Mouse (Mus musculus) liver, adult 2 months (tissue): Measurements from ENCODE around the gene Barx2. TPM values are rescaled to one million over a fixed set of nuclear protein-coding genes. Genes with fewer than 3 reads are reported as not detected.

Experiments
- DNase-seq: peaks from one replicate; pipeline ENCODE4 v3.0.0-alpha.2; 2011; ENCODE audit warnings: low read depth, low spot score; ENCODE audit errors: extremely low read depth
- H3K27ac ChIP-seq: fragments of 200-500 bp; replicated peaks from 2 replicates; pipeline ENCODE4 v1.5.1; 2012; ENCODE audit warnings: low read depth, mild to moderate bottlenecking, control low read depth, inconsistent platforms, low read length; ENCODE audit not compliant: insufficient read depth
- H3K27me3 ChIP-seq: fragments of 200-500 bp; 2 replicates; pipeline ENCODE4 v1.6.1; 2012; ENCODE audit warnings: mild to moderate bottlenecking, moderate library complexity, low read length, inconsistent platforms; ENCODE audit not compliant: control insufficient read depth, insufficient read depth
- H3K36me3 ChIP-seq: fragments of 200-500 bp; 2 replicates; pipeline ENCODE4 v1.6.1; 2012; ENCODE audit warnings: low read length, inconsistent platforms; ENCODE audit not compliant: control insufficient read depth, insufficient read depth
- H3K4me1 ChIP-seq: fragments of 200-500 bp; 2 replicates; pipeline ENCODE4 v1.6.1; 2011; ENCODE audit warnings: low read length; ENCODE audit not compliant: control insufficient read depth, insufficient read depth
- H3K4me3 ChIP-seq: fragments of 200-500 bp; 2 replicates; pipeline ENCODE4 v1.5.1; 2011; ENCODE audit warnings: low read depth, mild to moderate bottlenecking, control low read depth, low read length, moderate library complexity; ENCODE audit not compliant: insufficient read depth
- H3K79me2 ChIP-seq: fragments of 200-500 bp; 2 replicates; pipeline ENCODE4 v1.6.1; 2012; ENCODE audit warnings: inconsistent platforms, mild to moderate bottlenecking, low read length, moderate library complexity; ENCODE audit not compliant: control insufficient read depth, insufficient read depth
- H3K9ac ChIP-seq: fragments of 200-500 bp; 2 replicates; pipeline ENCODE4 v1.6.1; 2012; ENCODE audit warnings: low read depth, mild to moderate bottlenecking, control low read depth, inconsistent platforms, low read length
- CTCF ChIP-seq: fragments of 200-500 bp; IDR thresholded peaks from 2 replicates; pipeline ENCODE4 v1.5.1; 2011; ENCODE audit warnings: low read depth, low read length, control low read depth
- POLR2A ChIP-seq: fragments of 200-500 bp; IDR thresholded peaks from 2 replicates; pipeline ENCODE4 v1.6.1; 2011; ENCODE audit warnings: low read length, control low read depth; ENCODE audit not compliant: insufficient read depth; ENCODE audit errors: extremely low read depth
- WGBS: fragments of 180-500 bp; shearing (Covaris S2); methylation state at CpG from one replicate; pipeline ENCODE4 v1.1.7; 2018; 5-methylcytosine and 5-hydroxymethylcytosine counted together
- polyA plus RNA-seq: library from polyadenylated mRNA; depleted of rRNA; stranded (reverse); fragments of >200 nt; gene quantifications from 2 replicates; pipeline ENCODE4 v1.2.3, GENCODE M21; 2012
- total RNA-seq: library from RNA; depleted of rRNA; stranded (reverse); fragments of >200 nt; gene quantifications from 2 replicates; pipeline ENCODE4 v1.2.3, GENCODE M21; 2014

The Barx2 gene
- total and polyA plus RNA-seq, 2 experiments, result 0.09 TPM; not detected in 1

DNA sequence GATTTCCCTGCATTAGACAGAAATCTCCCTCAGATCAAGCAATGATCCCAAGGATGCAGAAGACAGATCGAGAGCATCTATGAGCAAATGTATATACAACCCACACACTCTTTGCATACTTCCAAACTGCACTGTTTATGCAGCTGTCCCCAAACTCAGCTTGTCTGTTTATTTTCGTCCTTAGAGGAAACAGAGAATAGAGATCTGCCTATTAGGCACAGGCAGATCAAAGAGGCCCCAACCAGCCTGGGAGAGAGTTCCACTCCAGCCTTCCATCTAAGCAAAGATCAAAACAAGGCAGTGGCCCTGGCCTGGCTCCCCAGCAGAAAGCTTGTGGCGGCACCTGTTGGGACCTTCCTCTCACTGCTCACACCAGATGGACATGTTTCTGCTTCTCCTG is 27.0 kb downstream of the Barx2 start:
- TF ChIP-seq POLR2A, result no peak
- Histone ChIP-seq H3K27me3 (no peaks in the 10 kb centered on the region), H3K36me3 (no peaks in the 10 kb centered on the region), H3K4me1 (no peaks in the 10 kb centered on the region), H3K27ac (no peak overlapping the region), H3K79me2 (no peaks in the 10 kb centered on the region), H3K9ac (no peak overlapping the region), H3K4me3 (no peak overlapping the region)
- WGBS, result 50% methylated on average over 3 of the region's 3 CpGs
- DNase-seq, result no peak

DNA sequence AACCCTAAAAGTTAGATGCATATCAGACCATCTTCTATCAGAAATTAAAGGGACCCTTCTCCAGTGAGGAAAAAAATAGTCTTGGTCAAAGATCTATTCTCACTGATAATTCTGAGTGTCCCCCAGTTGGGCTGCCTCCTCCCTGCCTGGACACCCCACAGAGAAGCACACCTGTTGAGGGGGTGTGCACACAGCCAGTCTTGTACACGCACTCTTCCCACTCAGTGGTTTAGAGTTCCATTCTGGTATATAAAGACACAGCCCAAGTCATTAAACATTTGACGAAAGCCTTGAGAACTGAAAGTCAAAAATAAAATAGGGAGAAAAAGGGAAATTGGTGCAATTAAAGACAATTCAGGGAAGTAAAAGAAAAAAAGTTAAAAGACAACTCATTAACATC is 30.9 kb downstream of the Barx2 start:
- Histone ChIP-seq H3K4me3 (no peak overlapping the region), H3K9ac (no peak overlapping the region), H3K4me1 (no peaks in the 10 kb centered on the region), H3K27ac (no peak overlapping the region), H3K36me3 (no peaks in the 10 kb centered on the region), H3K79me2 (no peaks in the 10 kb centered on the region), H3K27me3 (no peaks in the 10 kb centered on the region)
- DNase-seq, result no peak
- 80% methylated on average over 2 of the region's 2 CpGs for WGBS
- TF ChIP-seq CTCF (no peak), POLR2A (no peak)

DNA sequence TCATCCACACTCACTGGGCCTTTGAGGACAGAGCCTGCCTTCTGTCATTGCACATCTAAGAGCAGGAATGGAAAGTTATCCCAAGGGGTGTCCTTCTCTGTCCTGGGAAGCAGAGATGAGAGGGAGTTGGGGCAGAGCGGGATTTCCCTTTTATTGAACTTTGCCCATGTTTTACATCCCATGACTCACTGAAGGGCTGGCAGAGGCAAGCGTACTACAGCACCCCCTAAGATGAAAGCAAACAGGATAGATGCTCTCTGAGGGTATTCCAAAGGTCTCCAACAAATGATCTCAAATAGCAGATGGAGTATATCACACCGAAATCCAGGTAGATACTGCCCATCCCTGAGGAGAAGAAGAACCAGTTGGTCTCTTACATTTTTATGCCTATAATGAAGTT is 37.7 kb downstream of the Barx2 start:
- no peak overlapping the region for H3K9ac ChIP-seq
- no peak overlapping the region for H3K27ac ChIP-seq
- no peak overlapping the region for H3K4me3 ChIP-seq
- no peak for TF ChIP-seq POLR2A
- TF ChIP-seq CTCF, result no peak
- H3K27me3 ChIP-seq, result no peaks in the 10 kb centered on the region
- no peaks in the 10 kb centered on the region for H3K79me2 ChIP-seq
- WGBS, result 59% methylated on average over 3 of the region's 3 CpGs
- H3K4me1 ChIP-seq, result no peaks in the 10 kb centered on the region
- no peaks in the 10 kb centered on the region for H3K36me3 ChIP-seq
- DNase-seq, result no peak

DNA sequence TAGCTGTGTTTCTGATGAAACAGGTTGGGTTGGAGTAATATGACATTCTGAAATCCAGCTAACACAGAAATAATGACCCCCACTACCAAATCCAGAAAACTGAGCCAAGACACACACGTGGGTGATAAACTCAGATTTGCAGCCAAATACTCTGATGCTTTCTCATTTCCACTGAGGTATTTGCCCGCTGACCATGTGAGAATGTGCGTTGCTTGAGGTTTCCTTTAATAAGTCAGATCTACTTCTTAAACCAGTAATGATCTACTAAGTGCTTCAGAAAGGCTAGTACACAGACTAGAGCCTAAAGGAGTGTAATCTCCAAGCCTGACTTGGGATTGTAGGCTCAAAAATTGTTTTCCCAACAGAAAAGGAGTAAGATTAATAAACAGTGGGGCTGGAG is 39.0 kb downstream of the Barx2 start:
- H3K9ac ChIP-seq, result no peak overlapping the region
- WGBS, result 91% methylated on average over 3 of the region's 3 CpGs
- no peaks in the 10 kb centered on the region for H3K4me1 ChIP-seq
- no peak for DNase-seq
- no peaks in the 10 kb centered on the region for H3K79me2 ChIP-seq
- TF ChIP-seq CTCF, result no peak
- no peak for TF ChIP-seq POLR2A
- no peak overlapping the region for H3K27ac ChIP-seq
- no peaks in the 10 kb centered on the region for H3K27me3 ChIP-seq
- no peak overlapping the region for H3K4me3 ChIP-seq
- no peaks in the 10 kb centered on the region for H3K36me3 ChIP-seq

DNA sequence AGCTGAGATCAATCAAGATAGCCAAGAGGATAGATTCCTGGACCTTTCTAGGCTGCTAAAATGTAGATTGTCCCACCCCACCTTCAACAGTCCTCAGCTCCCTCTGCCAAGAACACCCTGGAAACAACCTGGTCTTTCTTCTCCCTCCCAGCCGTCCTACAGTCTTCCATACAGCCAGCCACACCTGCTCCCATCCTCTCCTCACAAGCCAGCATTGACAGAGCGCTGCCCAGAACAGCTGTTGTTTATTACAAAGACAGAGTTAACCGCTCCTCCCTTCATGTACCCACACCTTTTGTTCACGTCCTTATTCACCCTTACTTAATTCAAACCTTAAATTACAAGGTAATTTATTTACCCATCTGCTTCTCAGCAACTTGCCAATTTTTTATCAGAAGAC is 41.9 kb downstream of the Barx2 start:
- no peaks in the 10 kb centered on the region for H3K4me1 ChIP-seq
- 76% methylated on average over 4 of the region's 4 CpGs for WGBS
- H3K4me3 ChIP-seq, result no peak overlapping the region
- H3K27ac ChIP-seq, result no peak overlapping the region
- no peaks in the 10 kb centered on the region for H3K27me3 ChIP-seq
- H3K79me2 ChIP-seq, result no peaks in the 10 kb centered on the region
- H3K36me3 ChIP-seq, result no peaks in the 10 kb centered on the region
- TF ChIP-seq CTCF, result no peak
- no peak for TF ChIP-seq POLR2A
- no peak for DNase-seq
- no peak overlapping the region for H3K9ac ChIP-seq

DNA sequence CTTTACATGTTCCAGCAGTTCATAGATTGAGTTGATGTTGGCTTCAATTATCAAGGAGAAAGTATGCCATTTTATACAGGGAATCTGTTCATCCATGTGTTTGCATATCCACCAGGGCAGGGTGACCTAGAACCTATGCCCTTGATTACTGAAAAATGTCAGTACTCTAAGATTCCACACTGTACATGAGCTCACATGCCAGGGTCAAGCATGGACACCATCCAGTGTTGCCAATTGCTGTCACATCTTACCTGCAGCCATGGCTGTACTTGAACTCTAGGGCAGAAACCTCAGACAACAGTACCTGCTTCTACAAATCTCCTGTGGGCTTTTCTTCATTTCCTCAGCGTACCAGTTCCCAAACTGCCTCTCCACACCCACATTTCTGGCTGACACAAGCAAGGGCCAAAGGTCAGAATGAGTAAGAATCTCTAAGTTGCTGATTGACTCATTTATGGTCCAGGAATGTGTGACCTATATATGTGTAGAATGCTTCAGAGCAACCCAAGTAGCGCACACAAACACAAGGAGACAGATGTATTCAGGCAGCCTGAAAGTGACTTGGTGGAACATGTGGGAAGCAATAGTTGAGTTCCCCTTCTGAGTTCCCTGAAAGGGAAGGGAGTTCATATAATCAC is 44.3 kb downstream of the Barx2 start:
- Histone ChIP-seq H3K27me3 (no peaks in the 10 kb centered on the region), H3K4me1 (no peaks in the 10 kb centered on the region), H3K36me3 (no peaks in the 10 kb centered on the region), H3K79me2 (no peaks in the 10 kb centered on the region), H3K4me3 (no peak overlapping the region), H3K27ac (no peak overlapping the region), H3K9ac (no peak overlapping the region)
- TF ChIP-seq CTCF, result no peak
- TF ChIP-seq POLR2A, result no peak
- WGBS, result 72% methylated on average over 2 of the region's 2 CpGs
- DNase-seq, result peak; percentile 5
